Mouse (Mus musculus) embryo, embryonic 11.5 days (tissue): ENCODE data around the gene Olfr1480.

ENCODE experiments used
- DNase-seq: peaks from one replicate; pipeline ENCODE4 v3.0.0-alpha.2; 2012; ENCODE audit warnings: low read depth, low spot score

The Olfr1480 gene

DNA sequence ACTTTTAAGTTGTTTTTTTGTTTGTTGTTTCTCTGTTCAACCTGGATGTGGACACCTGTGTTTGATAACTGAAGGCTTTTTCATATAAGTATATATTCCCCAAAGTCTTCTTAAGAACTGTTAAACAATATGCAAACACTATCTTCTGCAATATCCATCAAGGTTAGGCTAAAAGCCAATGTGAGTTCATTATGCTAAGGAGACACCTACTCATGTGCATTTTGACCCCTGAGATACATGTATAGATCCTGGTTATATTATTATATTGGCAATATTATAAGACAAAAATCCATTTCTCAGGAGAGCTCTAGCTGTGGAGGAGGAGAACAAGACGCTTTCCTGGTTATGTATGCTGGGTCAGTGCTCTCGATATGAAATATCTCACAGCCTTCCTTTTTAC lies at the start of gene Olfr1480:
TSS of gene Olfr1480 (plus strand) at position 301 of the 400 bp plus-strand sequence.
- no peak for DNase-seq

DNA sequence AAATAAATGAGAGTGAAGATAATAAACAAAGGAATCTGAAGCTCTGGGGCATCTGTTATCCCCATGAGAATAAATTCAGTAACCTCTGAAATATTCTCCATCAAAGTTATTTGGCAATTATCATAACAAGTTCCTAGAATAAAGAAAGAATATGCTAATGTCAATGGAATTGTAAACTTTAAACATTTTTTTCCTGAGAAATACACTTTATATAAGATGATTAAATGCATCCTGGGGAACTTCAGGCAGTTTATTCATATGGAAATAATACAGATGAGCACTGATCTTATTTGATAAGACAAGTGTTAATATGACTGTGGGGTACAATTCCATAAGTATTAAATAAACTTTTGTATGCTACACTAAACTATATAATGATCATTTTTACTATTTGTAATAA lies 47.6 kb upstream of the Olfr1480 start, which contains the start of gene Olfr1475:
TSS of gene Olfr1475 (minus strand) at position 101 of the 400 bp plus-strand sequence.
- no peak for DNase-seq

DNA sequence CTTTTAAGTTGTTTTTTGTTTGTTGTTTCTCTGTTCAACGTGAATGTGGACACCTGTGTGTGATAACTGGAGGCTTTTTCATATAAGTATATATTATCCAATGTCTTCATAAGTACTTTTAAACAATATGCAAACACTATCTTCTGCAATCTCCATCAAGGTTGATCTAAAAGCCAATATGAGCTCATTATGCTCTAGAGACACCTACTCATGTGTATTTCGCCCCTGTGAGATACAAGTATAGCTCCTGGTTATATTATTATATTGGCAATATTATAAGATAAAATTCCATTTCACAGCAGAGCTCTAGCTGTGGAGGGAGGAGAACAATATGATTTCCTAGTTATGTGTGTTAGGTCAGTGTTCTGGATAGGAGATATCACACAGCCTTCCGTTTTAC lies 27.5 kb upstream of the Olfr1480 start, which contains the start of gene Olfr1477:
TSS of gene Olfr1477 (plus strand) at position 301 of the 400 bp plus-strand sequence.
- no peak for DNase-seq
